8 mouse cellular contexts compared by ENCODE assay signal in genomic region chr6:114894548-114895106, GRCm38 (mm10).
DNase-seq lines count a peak whose midpoint lies in the region; ATAC-seq and TF ChIP-seq lines count a peak whose summit lies in the region.

No protein-coding gene starts in this region.

- no peak overlapping the region for H3K4me3 ChIP-seq in layer of hippocampus, adult 2 months
- H3K4me3 ChIP-seq in G1E (ENCODE audit: low read depth, low read length), result no peak overlapping the region; the same call in 1 of the 2 replicates
- H3K4me3 ChIP-seq in cerebellum, adult 2 months (replicated peaks; ENCODE audit: insufficient read depth, low read depth, low read length), result no peak overlapping the region

- H3K27ac ChIP-seq in layer of hippocampus, adult 2 months, result peak overlapping the region; percentile 93
- H3K27ac ChIP-seq in cerebellum, adult 2 months (ENCODE audit: insufficient read depth, low read length), result no peak overlapping the region

- peak; percentile 9; the same call in 1 of the 2 replicates for ATAC-seq in G1E (ENCODE audit: extremely low read depth, insufficient number of reproducible peaks, low FRiP score, poor library complexity, severe bottlenecking)
- ATAC-seq in inflammation-experienced regulatory T-cells, adult 6 months, result peak; percentile 32

- DNase-seq in layer of hippocampus, adult 2 months (ENCODE audit: low spot score in 2 of 2), result no peak
- DNase-seq in layer of hippocampus, adult 18-20 months (ENCODE audit: low spot score in 2 of 2), result no peak
- DNase-seq in G1E (ENCODE audit: low spot score), result no peak
- peak; percentile 65 for DNase-seq in spleen, postnatal 36 days (ENCODE audit: low spot score in 2 of 2)
- no peak for DNase-seq in layer of hippocampus, adult 9-10 months (ENCODE audit: low spot score)
- DNase-seq in urinary bladder, postnatal 14 days (ENCODE audit: low spot score), result no peak
- no peak for DNase-seq in cerebellum, adult 2 months

- H3K4me1 ChIP-seq in G1E (ENCODE audit: insufficient read depth, low read depth, low read length), result peaks cover 63% of the 10 kb centered on the region
- peaks cover 20% of the 10 kb centered on the region for H3K4me1 ChIP-seq in cerebellum, adult 2 months (ENCODE audit: control insufficient read depth, insufficient read depth, low read length)

- H3K9me3 ChIP-seq in G1E (replicated peaks), result no peaks in the 10 kb centered on the region

- H3K36me3 ChIP-seq in G1E (replicated peaks), result peaks cover 88% of the 10 kb centered on the region

- TF ChIP-seq POLR2A in cerebellum, adult 2 months (IDR thresholded peaks at IDR 0.05; ENCODE audit: borderline replicate concordance, insufficient read depth, low read length), result no peak

- TF ChIP-seq CTCF in layer of hippocampus, adult 2 months (conservative IDR thresholded peaks at IDR 0.05), result peak; percentile 63
- no peak for TF ChIP-seq CTCF in G1E (IDR thresholded peaks at IDR 0.05; ENCODE audit: low read depth, low read length)
- TF ChIP-seq CTCF in cerebellum, adult 2 months (IDR thresholded peaks at IDR 0.05; ENCODE audit: borderline replicate concordance, insufficient read depth, low read depth, low read length), result no peak

- H3K27me3 ChIP-seq in G1E (ENCODE audit: insufficient read depth, low read length), result no peaks in the 10 kb centered on the region
- no peaks in the 10 kb centered on the region for H3K27me3 ChIP-seq in cerebellum, adult 2 months (ENCODE audit: control insufficient read depth, insufficient read depth, low read length)

- WGBS in cerebellum, adult 2 months, result 80% methylated on average over 4 of the region's 4 CpGs

Comparison
In these comparisons a context has a peak if more than half of its experiments do, and no peak if none do; other contexts are left out.
1. DNase-seq: peak in spleen, postnatal 36 days (2 of 2); none in layer of hippocampus, adult 2 months (0 of 2), layer of hippocampus, adult 18-20 months (0 of 2), G1E (single experiment), layer of hippocampus, adult 9-10 months (single experiment), urinary bladder, postnatal 14 days (single experiment) and cerebellum, adult 2 months (0 of 2).